Mouse (Mus musculus): ENCODE results near the gene Psmd1.

Gene Psmd1

GRCm38 (mm10) chr1:86058856-86059769 lies 5.1 kb upstream of the Psmd1 start:
- DNase-seq (ENCODE audit: low spot score in 2 of 2), result peak; percentile 81 to 94

- no peak for DNase-seq (ENCODE audit: low spot score in 2 of 2)
These were observed 1.7 kb upstream of the Psmd1 start for GRCm38 (mm10) chr1:86062523-86062922.

DNA sequence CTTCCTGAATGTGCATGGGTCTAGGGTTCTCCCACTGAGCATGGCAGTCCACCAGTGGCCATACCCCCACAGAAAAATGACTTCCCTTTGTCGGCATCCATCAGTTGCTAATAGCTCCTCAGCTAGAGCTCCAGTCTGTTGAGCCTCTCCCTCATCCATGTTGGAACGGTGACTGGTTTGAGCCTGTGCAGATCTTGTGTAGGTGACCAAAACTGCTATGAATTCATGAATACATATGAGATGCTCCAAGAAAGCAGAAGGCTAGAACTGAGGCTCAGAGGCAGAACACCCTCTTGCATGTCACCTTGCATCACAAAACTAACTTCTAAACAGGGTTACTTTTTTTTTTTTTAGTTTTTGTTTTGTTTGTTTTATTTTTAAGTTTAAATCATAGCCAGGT lies 12.4 kb downstream of the Psmd1 start:
- DNase-seq (ENCODE audit: low spot score in 2 of 2), result no peak

- no peak for DNase-seq (ENCODE audit: low spot score in 2 of 2)
These were observed 30.2 kb downstream of the Psmd1 start for GRCm38 (mm10) chr1:86094413-86094812.

DNA sequence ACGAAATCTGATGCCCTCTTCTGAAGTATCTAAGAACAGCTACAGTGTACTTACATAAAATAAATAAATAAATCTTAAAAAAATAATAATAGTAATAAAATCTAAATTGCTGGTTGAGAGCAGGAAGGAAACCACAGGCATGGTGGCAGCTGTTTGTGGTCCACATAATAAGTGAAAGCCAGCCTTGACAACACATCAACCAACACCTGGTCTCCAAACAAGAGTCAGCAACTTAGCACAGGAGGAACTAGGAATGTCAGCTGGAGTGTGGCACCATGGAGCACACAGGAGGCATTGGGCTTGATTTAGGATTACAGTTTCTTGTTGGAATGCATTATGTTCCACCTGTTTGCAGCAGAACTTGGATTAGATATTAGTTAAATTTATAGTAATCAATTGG lies 40.9 kb downstream of the Psmd1 start:
- no peak for DNase-seq (ENCODE audit: low spot score in 2 of 2)

DNA sequence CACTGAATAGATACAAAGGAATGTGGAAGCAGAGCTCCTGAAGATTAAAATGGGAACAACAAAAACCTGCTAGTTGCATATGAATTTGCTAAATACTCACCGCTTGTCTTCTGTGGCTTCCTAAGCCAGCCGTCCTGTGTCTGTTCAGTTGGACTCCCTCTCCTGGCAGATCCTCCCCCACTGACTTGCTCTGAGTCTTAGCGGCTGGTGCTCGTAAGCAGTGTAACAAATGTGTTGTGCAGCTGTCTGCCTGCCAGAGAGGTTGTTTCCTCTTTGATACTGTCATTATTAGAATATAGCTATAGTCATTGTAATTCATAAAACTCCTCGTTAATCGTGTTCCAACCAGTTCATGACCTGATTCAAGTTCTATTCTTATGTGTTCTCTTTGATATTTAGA lies 47.6 kb downstream of the Psmd1 start, which contains the start of gene Htr2b:
Gene Htr2b (minus strand): TSS at position 192 of the 400 bp plus-strand sequence.
- peak in 1 of 2 experiments; percentile 17 for DNase-seq (ENCODE audit: low spot score in 2 of 2)

DNA sequence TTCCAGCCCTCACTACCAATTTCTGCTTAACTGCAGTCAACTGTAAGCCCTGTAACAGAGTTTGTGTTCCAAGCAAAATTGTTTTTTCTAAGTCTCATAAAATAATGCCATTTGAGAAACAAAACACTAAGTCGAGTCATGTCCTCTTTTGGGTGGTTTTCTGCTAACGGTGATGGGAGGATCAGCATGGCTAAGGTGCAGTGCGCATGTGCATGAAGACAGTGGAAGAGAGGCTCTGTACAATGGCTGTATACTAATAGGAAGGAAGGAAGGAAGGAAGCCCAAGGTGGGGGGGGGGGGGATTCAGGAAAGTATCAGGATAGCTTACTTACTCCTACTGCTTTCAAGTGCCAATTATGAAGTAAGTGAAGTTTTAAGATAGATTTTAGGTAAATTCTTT lies 50.0 kb downstream of the Psmd1 start:
- DNase-seq (ENCODE audit: low spot score in 2 of 2), result no peak

- no peak for DNase-seq (ENCODE audit: low spot score in 2 of 2)
These were observed 55.4 kb downstream of the Psmd1 start for GRCm38 (mm10) chr1:86119549-86119948.

DNA sequence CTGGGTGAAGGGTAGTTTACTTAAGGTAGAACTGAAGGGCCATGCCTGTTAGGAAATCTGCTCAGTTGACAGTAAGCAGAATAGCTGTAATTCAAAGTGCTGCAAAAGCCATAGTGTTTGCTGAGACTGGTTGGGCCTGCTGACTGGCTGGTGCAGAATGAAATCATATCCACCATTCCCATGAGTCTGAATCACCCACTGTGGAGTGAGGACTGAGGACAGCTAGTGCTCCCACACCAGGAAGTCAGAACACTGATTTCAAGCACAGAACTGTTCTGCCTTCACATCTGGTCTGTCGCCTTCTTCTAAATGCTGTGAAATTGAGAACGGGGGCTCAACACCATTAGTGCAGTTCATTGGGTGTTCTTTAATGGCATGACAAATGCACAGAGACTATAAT lies 61.8 kb downstream of the Psmd1 start:
- DNase-seq (ENCODE audit: low spot score in 2 of 2), result no peak

- no peak for DNase-seq (ENCODE audit: low spot score in 2 of 2)
These were observed 69.2 kb downstream of the Psmd1 start, which contains the start of gene Gm21972 for GRCm38 (mm10) chr1:86133337-86133736. Gene Gm21972 (plus strand): TSS chr1:86133637.

- no peak for DNase-seq (ENCODE audit: low spot score in 2 of 2)
These were observed 71.1 kb downstream of the Psmd1 start for GRCm38 (mm10) chr1:86135315-86135714.

- no peak for DNase-seq (ENCODE audit: low spot score in 2 of 2)
These were observed 76.9 kb downstream of the Psmd1 start for GRCm38 (mm10) chr1:86141081-86141480.

DNA sequence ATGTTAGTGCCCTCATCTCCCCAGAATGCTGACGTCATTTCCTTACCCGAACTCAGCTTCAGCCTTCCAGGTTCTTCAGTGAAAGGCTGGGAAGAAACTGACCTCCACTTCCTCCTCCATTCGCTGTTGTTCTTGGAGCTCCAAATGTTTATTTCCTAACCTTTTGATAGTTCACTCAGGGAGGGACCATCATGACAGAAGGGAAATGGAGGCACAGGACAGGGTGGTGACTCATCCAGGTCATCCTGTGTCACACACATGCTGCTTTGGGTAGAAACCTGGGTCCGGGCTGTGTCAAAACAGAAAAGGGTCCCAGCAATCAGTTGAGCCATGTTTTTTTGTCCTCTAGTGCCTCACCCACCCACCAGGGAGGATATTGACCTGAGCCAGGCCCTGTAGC lies 79.0 kb downstream of the Psmd1 start:
- no peak for DNase-seq (ENCODE audit: low spot score in 2 of 2)

DNA sequence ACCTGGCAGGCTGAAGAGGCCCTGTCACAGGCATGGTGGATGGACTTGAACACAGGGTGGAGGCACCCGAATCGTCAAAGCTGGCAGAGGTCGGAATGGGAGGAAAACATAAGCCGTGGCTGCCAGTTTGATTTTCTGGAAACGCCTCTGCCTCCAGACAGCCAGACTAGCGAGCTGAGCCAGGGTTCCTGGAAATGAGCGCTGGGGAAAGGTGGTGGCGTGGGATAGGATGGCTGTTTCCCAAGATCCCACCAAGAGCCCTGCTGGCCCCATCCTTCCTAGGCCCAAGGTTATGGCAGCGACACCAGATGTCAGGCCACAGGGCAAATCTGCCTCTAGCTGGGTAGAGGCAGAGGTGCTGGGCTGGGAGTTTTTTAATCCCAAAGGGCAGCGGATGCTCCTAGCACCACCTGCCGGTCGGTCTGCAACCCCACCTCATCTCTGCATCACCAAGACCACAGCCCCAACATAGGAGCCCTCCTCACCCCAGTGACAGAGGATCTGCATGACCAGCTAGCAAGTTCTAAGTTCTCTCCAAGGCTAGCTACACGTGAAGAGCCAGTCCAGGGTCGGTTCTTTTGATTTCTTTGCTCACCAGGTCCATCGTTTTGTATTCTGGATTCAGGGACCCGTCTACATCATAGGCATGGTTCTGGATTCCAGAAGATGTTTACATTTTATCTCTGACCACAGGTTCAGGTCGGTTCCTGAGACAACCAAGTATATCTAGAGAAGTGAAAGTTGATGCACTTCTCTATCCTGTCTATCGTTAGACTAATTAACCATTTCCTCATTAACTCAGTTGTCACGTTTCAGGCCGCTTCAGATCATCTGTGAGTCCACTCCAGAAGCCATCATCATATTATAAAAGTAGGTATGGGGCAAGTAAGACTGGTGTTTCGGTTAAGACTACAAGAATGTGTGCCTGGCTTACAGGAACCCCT lies 80.1 kb downstream of the Psmd1 start:
- peak in 1 of 2 experiments; percentile 22 for DNase-seq (ENCODE audit: low spot score in 2 of 2)

- no peak for DNase-seq (ENCODE audit: low spot score in 2 of 2)
These were observed 82.1 kb downstream of the Psmd1 start for GRCm38 (mm10) chr1:86146293-86146692.

DNA sequence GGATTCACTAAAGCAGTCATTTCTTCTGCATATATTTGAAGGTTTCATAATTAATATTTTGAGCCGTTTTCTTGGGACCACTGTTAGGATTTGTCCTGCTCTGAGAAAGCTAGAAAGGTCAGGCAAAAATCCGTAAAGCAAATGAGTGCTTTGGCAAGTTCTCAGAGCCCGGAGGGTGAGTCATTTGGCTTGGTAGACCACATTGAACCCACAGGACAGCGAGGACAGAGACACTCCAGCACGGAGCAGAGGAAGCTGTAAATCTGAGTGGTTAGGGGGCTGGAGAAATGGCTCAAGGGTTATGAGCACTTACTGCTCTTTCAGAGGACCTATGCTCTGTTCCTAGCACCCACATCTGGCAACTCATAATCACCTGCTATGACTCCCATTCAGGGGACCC lies 83.4 kb downstream of the Psmd1 start:
- no peak for DNase-seq (ENCODE audit: low spot score in 2 of 2)

DNA sequence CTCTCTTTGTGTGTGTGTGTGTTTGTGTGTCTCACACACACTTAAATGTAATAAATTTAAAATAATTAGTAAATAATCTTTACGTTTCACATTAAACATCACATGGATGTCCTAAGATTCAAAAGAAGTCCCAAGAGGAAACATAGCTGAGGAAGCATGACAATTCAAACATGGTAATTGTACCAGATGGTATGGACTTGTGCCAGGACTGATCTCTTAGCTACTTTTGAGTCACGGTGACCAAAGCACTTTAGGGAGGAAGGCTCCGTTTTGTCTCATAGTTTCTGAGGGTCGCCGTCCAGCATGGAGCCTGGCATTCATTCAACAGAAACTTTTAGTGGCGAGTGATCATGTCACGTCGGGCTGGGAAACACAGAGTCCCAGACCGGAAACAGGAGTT lies 84.0 kb downstream of the Psmd1 start:
- DNase-seq (ENCODE audit: low spot score in 2 of 2), result no peak

GRCm38 (mm10) chr1:86150929-86151328 lies 86.7 kb downstream of the Psmd1 start:
- DNase-seq (ENCODE audit: low spot score in 2 of 2), result no peak

- DNase-seq (ENCODE audit: low spot score in 2 of 2), result no peak
These were observed 87.2 kb downstream of the Psmd1 start for GRCm38 (mm10) chr1:86151376-86151775.

GRCm38 (mm10) chr1:86152618-86153017 lies 88.4 kb downstream of the Psmd1 start:
- peak in 1 of 2 experiments; percentile 46 for DNase-seq (ENCODE audit: low spot score in 2 of 2)

DNA sequence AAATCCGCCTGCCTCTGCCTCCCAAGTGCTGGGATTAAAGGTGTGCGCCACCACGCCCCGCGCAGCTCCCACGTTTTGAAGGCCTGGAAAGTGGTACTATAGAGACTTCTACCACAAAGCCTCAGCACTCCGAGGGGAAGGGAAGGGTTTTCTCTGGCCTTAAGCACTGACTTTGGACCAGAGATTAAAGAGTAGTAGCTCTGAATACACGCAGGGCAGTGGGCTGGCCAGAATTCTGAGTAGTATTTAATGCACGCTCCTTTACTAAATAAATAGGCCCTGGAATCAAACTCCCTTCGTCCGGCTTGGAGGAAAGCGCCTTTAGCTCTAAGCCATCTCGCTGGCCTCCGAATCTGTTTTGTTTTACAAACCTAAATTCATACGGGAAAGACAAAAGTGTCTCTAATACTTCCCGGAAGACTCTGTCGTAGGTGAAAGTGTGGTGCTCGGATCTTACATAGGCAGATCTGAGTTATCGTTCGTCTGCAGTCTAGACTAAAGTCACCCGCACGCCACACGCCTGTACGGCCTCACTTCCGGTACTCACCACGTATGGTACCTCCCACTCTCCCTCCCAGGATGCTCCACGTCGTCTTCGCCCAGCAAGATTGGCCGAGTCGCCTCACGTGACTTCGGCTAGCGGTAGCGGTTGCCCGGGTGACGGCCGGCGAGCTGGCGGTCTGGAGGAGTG lies 90.1 kb downstream of the Psmd1 start, which contains the start of gene Armc9:
Gene Armc9 (plus strand): TSS at position 648 of the 691 bp plus-strand sequence.
- peak; percentile 89 to 98 for DNase-seq (ENCODE audit: low spot score in 2 of 2)

DNA sequence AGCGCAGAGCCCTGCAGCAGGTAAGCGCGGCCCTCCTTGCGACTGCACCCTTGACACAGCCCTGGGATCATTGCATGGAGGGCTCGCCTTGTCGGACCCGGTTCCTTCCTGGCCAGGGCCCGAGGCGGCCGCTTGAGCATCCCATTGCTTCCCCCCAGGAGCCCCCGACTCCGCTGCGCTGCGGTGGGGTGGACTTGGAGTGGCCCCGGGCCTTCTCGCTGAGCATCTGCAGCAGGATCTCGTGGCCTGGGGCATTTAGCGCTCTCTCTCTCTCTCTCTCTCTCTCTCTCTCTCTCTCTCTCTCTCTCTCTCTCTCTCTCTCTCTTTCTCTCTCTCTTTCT lies 90.6 kb downstream of the Psmd1 start:
- DNase-seq (ENCODE audit: low spot score in 2 of 2), result no peak

Measured in spleen, postnatal 10 days (tissue).